Comparison of ENCODE assay signal across 18 mouse cellular contexts in genomic region chr13:114809624-114810210, GRCm38 (mm10). TPM values are rescaled to one million over a fixed set of nuclear protein-coding genes. Genes with fewer than 3 reads are reported as not detected.
DNase-seq lines count a peak whose midpoint lies in the region; TF ChIP-seq lines count a peak whose summit lies in the region.
"Had no signal": no experiment of that assay in that cellular context is flagged by ENCODE, and none has a peak within 500 bp of the region (broad histone marks: within the 10 kb centered on the region; RNA-seq: fewer than 3 reads in every experiment).

No protein-coding gene starts in this region.

- no peaks in the 10 kb centered on the region for H3K36me3 ChIP-seq in myocyte (ENCODE audit: control insufficient read depth, insufficient read depth)
- H3K36me3 ChIP-seq: embryonic facial prominence, embryonic 12.5 days; forebrain, embryonic 12.5 days; heart, embryonic 15.5 days; hindbrain, embryonic 10.5 days had no signal

- H3K4me2 ChIP-seq in myocyte (ENCODE audit: low read depth), result peak overlapping the region; percentile 21
- H3K4me2 ChIP-seq: embryonic facial prominence, embryonic 12.5 days; forebrain, embryonic 12.5 days; heart, embryonic 11.5 days; heart, embryonic 15.5 days; hindbrain, embryonic 14.5 days had no signal

- no peaks in the 10 kb centered on the region for H3K79me2 ChIP-seq in myocyte (ENCODE audit: control insufficient read depth, insufficient read depth)

- DNase-seq in adrenal gland, adult 2 months, result peak; percentile 32
- no peak for DNase-seq in adrenal gland, postnatal 10 days
- DNase-seq in 3T3-L1 (ENCODE audit: low read depth, low spot score) (peak; percentile 69), adipocyte (ENCODE audit: low spot score) (no peak)
- peak; percentile 16 for DNase-seq in Muller cell, postnatal 12 days (ENCODE audit: inconsistent ontology term)
- DNase-seq in thymus, postnatal 14 days, result no peak
- DNase-seq: cerebellum, adult 2 months; cerebellum, postnatal 10 days; embryo, embryonic 11 days; gastrocnemius, postnatal 10 days; heart, adult 2 months had no signal

- H3ac ChIP-seq in myocyte (ENCODE audit: control insufficient read depth, insufficient read length), result no peak overlapping the region

- H3K4me3 ChIP-seq in myocyte, result no peak overlapping the region
- H3K4me3 ChIP-seq: embryonic facial prominence, embryonic 12.5 days; forebrain, embryonic 12.5 days; heart, adult 2 months; heart, embryonic 15.5 days; hindbrain, embryonic 10.5 days had no signal

- H3K27me3 ChIP-seq in myocyte (ENCODE audit: control insufficient read depth, insufficient read depth, insufficient read length), result no peaks in the 10 kb centered on the region
- H3K27me3 ChIP-seq: embryonic facial prominence, embryonic 12.5 days; forebrain, embryonic 12.5 days; heart, embryonic 15.5 days had no signal

- TF ChIP-seq POLR2A in myocyte (IDR thresholded peaks at IDR 0.05; ENCODE audit: insufficient read length, low read depth), result no peak

TF ChIP-seq in myocyte, 11 proteins besides CTCF, POLR2A, EP300 and RAD21:
- no peak for TF ChIP-seq POLR2AphosphoS2 (IDR thresholded peaks at IDR 0.05; ENCODE audit: insufficient read length, low read depth)
- no peak for TF ChIP-seq TCF12 (IDR thresholded peaks at IDR 0.05; ENCODE audit: insufficient read depth, poor library complexity, severe bottlenecking)
- TF ChIP-seq REST (IDR thresholded peaks at IDR 0.05; ENCODE audit: insufficient read depth, insufficient read length), result no peak
- no peak for TF ChIP-seq MYOG (IDR thresholded peaks at IDR 0.05; ENCODE audit: control insufficient read depth in 1 of 3, insufficient read depth in 1 of 3, insufficient read length in 2 of 3, low read depth in 2 of 3)
- no peak for TF ChIP-seq USF1 (IDR thresholded peaks at IDR 0.05; ENCODE audit: low read depth)
- TF ChIP-seq SRF (IDR thresholded peaks at IDR 0.05; ENCODE audit: control insufficient read depth, insufficient read length, low read depth), result no peak
- no peak for TF ChIP-seq CEBPB (IDR thresholded peaks at IDR 0.05; ENCODE audit: insufficient read depth, poor library complexity, severe bottlenecking)
- TF ChIP-seq MAX (IDR thresholded peaks at IDR 0.05; ENCODE audit: low read depth), result no peak
- TF ChIP-seq E2F4 (IDR thresholded peaks at IDR 0.05; ENCODE audit: insufficient read depth), result no peak
- TF ChIP-seq TCF3 (IDR thresholded peaks at IDR 0.05; ENCODE audit: insufficient read length, low read depth), result no peak
- no peak for TF ChIP-seq MYOD1 (IDR thresholded peaks at IDR 0.05; ENCODE audit: control insufficient read depth in 1 of 3, insufficient read length in 2 of 3, low read depth in 2 of 3)

RNA-seq across cellular contexts. Expression of gene Mocs2, which starts 8.3 kb away (rescaled TPM):
- 100 to 1,000 TPM; 155 to 161 TPM for total RNA-seq in adrenal gland, adult 2 months (2021)
- 8.0 and 8.9 TPM in 2 replicates for polyA plus RNA-seq in adrenal gland, adult 2 months (2012; rRNA removed)
- 100 to 1,000 TPM; 162 to 183 TPM for total RNA-seq in adrenal gland, postnatal 10 days (2021)
- polyA plus RNA-seq in myocyte (2012; fragmentation: generic; extraction: Trizol), result 30.4 TPM

Comparison
In these comparisons a context has a peak if more than half of its experiments do, and no peak if none do; other contexts are left out.
1. DNase-seq: peak in adrenal gland, adult 2 months (single experiment), 3T3-L1 (single experiment) and Muller cell, postnatal 12 days (single experiment); none in adrenal gland, postnatal 10 days (single experiment), adipocyte (single experiment) and thymus, postnatal 14 days (single experiment).